Mouse (Mus musculus) heart, postnatal 10 days (tissue): ENCODE results near the gene Ms4a14. TPM values are rescaled to one million over a fixed set of nuclear protein-coding genes. Genes with fewer than 3 reads are reported as not detected.
"Not testable (repeated sequence)": the region's sequence is repeated elsewhere in the genome, so short reads cannot be mapped to it uniquely, and the experiment has no call there.

Experiments used
- DNase-seq, 2 experiments: peaks; one replicate each; pipeline ENCODE4 v3.0.0; 2021
- intact Hi-C: fragments of 180-260 bp; cut with DNase I; formaldehyde crosslinking; loops from one replicate; pipeline ENCODE4 v1.15.1; 2025
- total RNA-seq, 2 experiments: library from RNA; stranded (reverse); gene quantifications; 2 replicates each; pipeline ENCODE4 v1.2.3; 2021

The Ms4a14 gene
- total RNA-seq, result under 1 TPM; 0.10 to 0.12 TPM

- no peak for DNase-seq
- intact Hi-C loops, result no loop called here
Observed at GRCm38 (mm10) chr19:11314354-11314753, at the start of gene Ms4a14. Gene Ms4a14 (minus strand): TSS chr19:11314454.

- intact Hi-C loops, result no loop called here
- no peak for DNase-seq
Observed at GRCm38 (mm10) chr19:11362002-11362401, 47.7 kb upstream of the Ms4a14 start.

- peak in 1 of 2 experiments; percentile 8 for DNase-seq
- intact Hi-C loops, result no loop called here
Observed at GRCm38 (mm10) chr19:11360106-11360505, 45.9 kb upstream of the Ms4a14 start.

GRCm38 (mm10) chr19:11355730-11356129, 41.5 kb upstream of the Ms4a14 start:
- DNase-seq, result no peak
- intact Hi-C loops, result loop anchor here (10.0 kb wide), 1 partner anchor 409 kb away; no protein-coding TSS in a partner anchor

GRCm38 (mm10) chr19:11351878-11352277, 37.6 kb upstream of the Ms4a14 start:
- intact Hi-C loops, result loop anchor here (5.0 to 10.0 kb wide), 2 partner anchors 250 to 413 kb away; partner anchors contain the start of gene Ms4a6d
- peak; percentile 9 to 23 for DNase-seq

- intact Hi-C loops, result loop anchor here (5.0 to 10.0 kb wide), 2 partner anchors 252 to 415 kb away; partner anchors contain the start of gene Ms4a6d
- peak; percentile 7 to 16 for DNase-seq
Observed at GRCm38 (mm10) chr19:11349698-11350481, 35.6 kb upstream of the Ms4a14 start.

- no peak for DNase-seq
- intact Hi-C loops, result no loop called here
Observed at GRCm38 (mm10) chr19:11343992-11344391, 29.7 kb upstream of the Ms4a14 start.

- intact Hi-C loops, result no loop called here
- DNase-seq, result no peak
Observed at GRCm38 (mm10) chr19:11343147-11343546, 28.9 kb upstream of the Ms4a14 start.

- intact Hi-C loops, result no loop called here
- no peak for DNase-seq
Observed at GRCm38 (mm10) chr19:11335932-11336331, 21.7 kb upstream of the Ms4a14 start, which contains the start of gene Ms4a7. Gene Ms4a7 (minus strand): TSS chr19:11336146.

GRCm38 (mm10) chr19:11321123-11321522, 6.9 kb upstream of the Ms4a14 start:
- intact Hi-C loops, result no loop called here
- no peak for DNase-seq

GRCm38 (mm10) chr19:11316786-11317185, 2.5 kb upstream of the Ms4a14 start:
- intact Hi-C loops, result no loop called here
- DNase-seq, result no peak

GRCm38 (mm10) chr19:11308888-11309287, 5.4 kb downstream of the Ms4a14 start:
- intact Hi-C loops, result no loop called here
- DNase-seq, result no peak

GRCm38 (mm10) chr19:11299529-11299928, 14.7 kb downstream of the Ms4a14 start:
- DNase-seq, intact Hi-C loops: not testable (repeated sequence)

GRCm38 (mm10) chr19:11298939-11299338, 15.3 kb downstream of the Ms4a14 start:
- intact Hi-C loops, result no loop called here

GRCm38 (mm10) chr19:11293616-11294015, 20.6 kb downstream of the Ms4a14 start:
- intact Hi-C loops, DNase-seq: not testable (repeated sequence)

More at GRCm38 (mm10) chr19:11298939-11299338, 15.3 kb downstream of the Ms4a14 start:
- DNase-seq, result no peak

- DNase-seq, result peak; percentile 12 to 37
- intact Hi-C loops, result no loop called here
Observed at GRCm38 (mm10) chr19:11292990-11293389, 21.3 kb downstream of the Ms4a14 start.

- no peak for DNase-seq
- intact Hi-C loops, result no loop called here
Observed at GRCm38 (mm10) chr19:11283773-11284172, 30.5 kb downstream of the Ms4a14 start, which contains the start of gene Ms4a5. Gene Ms4a5 (minus strand): TSS chr19:11283873.

GRCm38 (mm10) chr19:11280223-11280622, 34.0 kb downstream of the Ms4a14 start:
- intact Hi-C loops, result no loop called here
- DNase-seq, result no peak

GRCm38 (mm10) chr19:11276431-11276830, 37.8 kb downstream of the Ms4a14 start:
- DNase-seq, result no peak
- intact Hi-C loops, result no loop called here

- no peak for DNase-seq
- intact Hi-C loops, result no loop called here
Observed at GRCm38 (mm10) chr19:11266956-11267355, 47.3 kb downstream of the Ms4a14 start.

GRCm38 (mm10) chr19:11266052-11266845, 48.0 kb downstream of the Ms4a14 start, which contains the start of gene Ms4a1:
Gene Ms4a1 (minus strand): TSS chr19:11266241.
- DNase-seq, result no peak
- intact Hi-C loops, result no loop called here
